Mouse (Mus musculus) neutrophil, adult 5-6 weeks (primary cell): ENCODE data around the gene Clns1a. TPM values are rescaled to one million over a fixed set of nuclear protein-coding genes. Genes with fewer than 3 reads are reported as not detected.

ENCODE experiments used
- ATAC-seq: fragments of 151-379, 151-347 bp; 2 replicates; pipeline ENCODE4 v1.8.0; 2017; ENCODE audit warnings: mild to moderate bottlenecking, moderate TSS enrichment; ENCODE audit not compliant: insufficient number of reproducible peaks, poor library complexity, low FRiP score, severe bottlenecking; ENCODE audit errors: extremely low read depth
- total RNA-seq: library from RNA; stranded (forward); fragments of 200-1000 nt; gene quantifications from 2 replicates; pipeline ENCODE4 v1.2.3, GENCODE M21; 2017

Clns1a gene
- total RNA-seq, 1 experiment from 2014 or later: 42.5 TPM

- no peak for ATAC-seq
These were observed 29.0 kb downstream of the Clns1a start for GRCm38 (mm10) chr7:97725401-97725800.

- no peak for ATAC-seq
These were observed 29.6 kb downstream of the Clns1a start for GRCm38 (mm10) chr7:97726080-97726479.

- ATAC-seq: no peak
These were observed 30.3 kb downstream of the Clns1a start for GRCm38 (mm10) chr7:97726778-97727177.

GRCm38 (mm10) chr7:97728666-97729614, 32.5 kb downstream of the Clns1a start:
- no peak for ATAC-seq

- ATAC-seq: no peak
These were observed 34.0 kb downstream of the Clns1a start for GRCm38 (mm10) chr7:97730427-97730826.

- no peak for ATAC-seq
These were observed 37.2 kb downstream of the Clns1a start for GRCm38 (mm10) chr7:97733606-97734005.

- ATAC-seq: no peak
These were observed 38.6 kb downstream of the Clns1a start for GRCm38 (mm10) chr7:97735021-97735420.

- ATAC-seq: no peak
These were observed 39.5 kb downstream of the Clns1a start for GRCm38 (mm10) chr7:97735886-97736420.

GRCm38 (mm10) chr7:97737256-97737637, 40.8 kb downstream of the Clns1a start:
- ATAC-seq: no peak

GRCm38 (mm10) chr7:97737638-97738456, 41.4 kb downstream of the Clns1a start, which contains the start of gene Aqp11:
Gene Aqp11, minus strand, starts transcription at chr7:97738289.
- peak; percentile 60 for ATAC-seq

- no peak for ATAC-seq
These were observed 44.5 kb downstream of the Clns1a start for GRCm38 (mm10) chr7:97740948-97741347.

- no peak for ATAC-seq
These were observed 45.4 kb downstream of the Clns1a start for GRCm38 (mm10) chr7:97741756-97742291.

GRCm38 (mm10) chr7:97745299-97745698, 48.9 kb downstream of the Clns1a start:
- peak; percentile 51; the same call in 1 of the 2 replicates for ATAC-seq

- ATAC-seq: no peak
These were observed 50.8 kb downstream of the Clns1a start for GRCm38 (mm10) chr7:97747176-97747707.

GRCm38 (mm10) chr7:97747787-97748497, 51.5 kb downstream of the Clns1a start:
- peak; percentile 80 for ATAC-seq

- peak; percentile 30; the same call in 1 of the 2 replicates for ATAC-seq
These were observed 52.2 kb downstream of the Clns1a start for GRCm38 (mm10) chr7:97748527-97749206.

- ATAC-seq: peak; percentile 44
These were observed 53.1 kb downstream of the Clns1a start for GRCm38 (mm10) chr7:97749207-97750190.
